Mouse (Mus musculus): ENCODE data around the gene Sptlc2. TPM values are rescaled to one million over a fixed set of nuclear protein-coding genes. Genes with fewer than 3 reads are reported as not detected.

Gene Sptlc2
- total RNA-seq (2021) = 10 to 100 TPM; 16.8 to 20.2 TPM
- long read RNA-seq, experiment 1, full-length matches to known transcripts = 5 of 9 reads
- long read RNA-seq, experiment 1, partial matches to known transcripts = 2 of 9 reads
- long read RNA-seq, experiment 1, other reads (novel, unspliced or antisense) = 2 of 9 reads
- long read RNA-seq, experiment 2, full-length matches to known transcripts = 15 of 16 reads
- long read RNA-seq, experiment 2, partial matches to known transcripts = 0 of 16 reads
- long read RNA-seq, experiment 2, other reads (novel, unspliced or antisense) = 1 of 16 reads

- peak; percentile 99 for DNase-seq
- intact Hi-C loops (cut with DNase I; ENCODE audit: low total_unique reads) = no loop called here
Observed at GRCm38 (mm10) chr12:87388122-87388774, at the start of gene Sptlc2. TSS of gene Sptlc2 (minus strand) at chr12:87388355.

DNA sequence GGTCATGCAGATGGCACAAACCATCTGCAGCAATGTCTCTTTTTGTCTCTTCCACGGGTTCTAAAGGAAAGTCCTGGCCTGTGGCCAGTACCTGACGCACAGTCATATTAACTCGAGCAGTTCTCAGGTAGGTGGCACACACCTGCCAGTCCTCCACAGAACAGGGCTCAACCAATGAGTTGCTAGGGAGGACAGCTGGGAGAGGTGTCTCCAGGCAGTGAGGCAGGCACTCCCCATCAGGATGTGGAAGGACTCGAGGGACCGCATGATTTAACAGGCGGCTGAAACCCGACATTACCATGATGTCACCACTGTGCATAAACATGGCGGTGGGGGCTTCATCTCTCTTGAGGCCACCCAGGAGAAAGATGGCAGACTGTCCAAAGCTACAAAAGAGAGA is 40.7 kb upstream of the Sptlc2 start:
- intact Hi-C loops (cut with DNase I; ENCODE audit: low total_unique reads) = no loop called here
- no peak for DNase-seq

GRCm38 (mm10) chr12:87428295-87428694 is 40.1 kb upstream of the Sptlc2 start:
- intact Hi-C loops (cut with DNase I; ENCODE audit: low total_unique reads) = no loop called here
- DNase-seq = no peak

DNA sequence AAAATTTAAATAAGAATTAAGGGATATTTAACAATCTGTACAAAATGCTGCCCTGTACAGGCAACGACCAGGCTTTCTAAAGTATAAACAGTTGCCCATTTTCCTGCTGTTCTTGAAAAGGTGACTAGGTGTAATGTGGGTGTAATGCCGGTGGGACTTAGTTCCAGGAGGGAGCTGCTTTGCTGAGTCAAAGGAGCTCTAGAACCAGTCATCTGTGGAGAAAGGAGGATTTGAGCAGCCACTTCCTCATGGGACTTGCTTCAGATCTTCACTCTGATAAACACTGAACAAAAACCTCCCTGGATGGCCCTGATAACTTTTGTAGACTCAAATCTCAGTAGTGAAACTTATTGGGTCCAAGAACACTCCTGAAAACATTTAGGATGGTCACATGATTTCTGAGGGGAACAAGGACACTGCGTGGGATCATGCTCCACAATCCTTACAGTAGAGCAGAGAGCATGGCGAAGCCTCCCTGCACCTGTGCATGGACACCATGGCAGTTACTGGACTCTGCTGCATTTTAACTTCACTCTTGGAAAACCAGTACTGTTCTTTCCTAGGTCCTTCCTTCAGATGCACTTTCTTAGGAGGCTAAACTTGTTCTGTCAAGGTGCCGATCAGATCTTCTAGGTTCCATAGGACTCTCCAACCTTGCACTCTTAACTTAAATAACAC is 38.3 kb upstream of the Sptlc2 start:
- no peak for DNase-seq
- intact Hi-C loops (cut with DNase I; ENCODE audit: low total_unique reads) = no loop called here

DNA sequence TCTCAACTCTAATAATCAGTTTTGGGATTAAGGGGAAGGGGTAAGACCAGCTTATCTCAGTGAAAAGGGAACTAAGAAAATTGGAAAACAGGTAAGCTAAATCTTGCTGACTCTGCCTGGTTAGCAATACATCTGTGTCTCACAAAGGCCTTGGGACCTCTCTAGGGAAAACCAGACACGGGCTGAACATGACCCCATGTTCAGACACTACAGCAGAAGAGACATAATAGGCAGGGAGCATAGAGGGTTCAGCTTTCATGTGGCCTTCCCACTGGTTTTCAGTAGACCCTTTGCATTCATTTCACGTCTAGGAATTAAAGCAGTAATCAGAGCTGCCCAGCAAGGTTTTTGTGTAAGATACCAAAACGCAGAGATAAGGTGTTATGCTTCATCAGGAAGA is 36.4 kb upstream of the Sptlc2 start:
- DNase-seq = no peak
- intact Hi-C loops (cut with DNase I; ENCODE audit: low total_unique reads) = no loop called here

DNA sequence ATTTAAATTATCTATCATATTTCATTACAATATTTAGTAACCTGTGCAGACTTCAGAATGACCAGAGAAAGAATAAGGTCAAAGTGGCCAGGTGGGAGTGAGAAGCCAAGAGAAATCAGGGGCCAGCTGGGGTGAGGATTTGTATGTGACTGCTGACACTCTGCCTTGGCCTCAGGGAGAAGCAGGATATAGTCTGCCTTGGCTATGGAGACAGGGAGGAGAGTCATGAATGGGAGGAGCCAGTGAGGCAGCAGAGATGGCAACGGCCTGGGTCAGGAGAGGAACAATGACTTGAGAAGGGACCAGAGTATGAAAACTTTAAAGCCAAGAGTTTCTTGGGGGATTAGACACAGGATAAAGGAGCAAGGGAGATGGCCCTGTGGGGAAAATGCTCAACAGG is 35.5 kb upstream of the Sptlc2 start:
- no peak for DNase-seq
- intact Hi-C loops (cut with DNase I; ENCODE audit: low total_unique reads) = no loop called here

- intact Hi-C loops (cut with DNase I; ENCODE audit: low total_unique reads) = no loop called here
Observed at GRCm38 (mm10) chr12:87421708-87422507, 33.8 kb upstream of the Sptlc2 start.

DNA sequence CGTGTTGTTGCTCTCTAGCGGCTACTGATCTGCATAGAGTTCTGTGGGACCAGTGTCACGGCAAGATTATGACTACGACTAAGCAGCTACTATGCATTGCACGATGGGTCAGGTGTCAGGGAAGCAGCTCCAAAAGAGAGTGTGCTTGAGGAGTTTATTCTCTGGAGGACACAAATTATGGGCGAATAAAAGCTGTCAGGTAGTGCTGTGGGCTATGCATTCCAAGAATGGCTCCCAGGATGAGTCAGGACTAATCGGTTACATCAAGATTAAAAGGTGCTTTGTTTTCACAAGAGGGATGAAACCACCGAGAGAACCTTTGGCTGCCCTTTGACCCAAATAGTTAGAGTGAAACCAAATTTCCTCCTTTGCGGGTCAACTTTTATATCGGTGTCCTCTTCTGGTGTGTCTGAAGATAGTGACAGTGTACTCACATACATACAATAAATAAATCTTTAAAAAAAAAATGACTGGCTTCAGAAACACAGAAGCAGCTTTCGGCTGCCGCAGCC is 31.9 kb upstream of the Sptlc2 start:
- no peak for DNase-seq
- intact Hi-C loops (cut with DNase I; ENCODE audit: low total_unique reads) = no loop called here

More at GRCm38 (mm10) chr12:87421708-87422507, 33.8 kb upstream of the Sptlc2 start:
- DNase-seq = no peak

DNA sequence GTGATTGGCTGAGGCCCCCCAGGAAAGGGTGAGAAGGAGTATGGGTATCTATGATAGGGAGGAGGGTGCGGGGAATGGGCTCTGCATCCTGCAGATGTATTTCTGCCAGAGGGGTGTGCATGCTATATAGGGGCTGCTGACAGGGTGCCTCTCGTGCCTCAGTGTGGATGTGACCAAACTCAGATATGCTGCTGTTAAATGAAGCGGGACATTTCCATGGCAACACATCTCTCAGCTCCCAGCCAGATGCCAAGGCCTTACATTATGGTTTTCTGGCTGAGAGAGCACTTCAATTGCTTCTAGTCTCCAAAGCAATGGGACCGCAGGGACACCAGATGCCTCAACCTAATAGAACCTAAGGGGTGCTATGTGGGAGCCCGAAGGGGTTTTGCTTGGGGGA is 30.8 kb upstream of the Sptlc2 start:
- DNase-seq = no peak
- intact Hi-C loops (cut with DNase I; ENCODE audit: low total_unique reads) = no loop called here

DNA sequence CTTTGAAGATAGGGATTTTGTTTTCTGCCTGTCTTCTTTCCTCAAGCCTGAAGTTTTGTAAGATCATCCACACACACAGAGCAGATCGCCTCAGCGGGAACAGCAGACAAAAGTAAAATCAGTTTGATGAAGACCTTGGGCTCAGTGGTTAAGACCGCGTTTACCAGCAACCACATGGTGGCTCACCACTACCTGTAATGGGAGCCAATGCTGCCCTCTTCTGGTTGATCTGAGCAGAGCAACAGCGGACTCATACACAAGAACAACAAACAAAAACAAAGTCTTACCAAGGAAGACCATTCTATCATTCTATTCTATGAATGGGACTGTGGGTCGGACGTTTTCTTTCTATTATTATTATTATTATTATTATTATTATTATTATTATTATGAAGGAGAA is 28.5 kb upstream of the Sptlc2 start:
- intact Hi-C loops (cut with DNase I; ENCODE audit: low total_unique reads) = no loop called here
- peak; percentile 42 for DNase-seq

DNA sequence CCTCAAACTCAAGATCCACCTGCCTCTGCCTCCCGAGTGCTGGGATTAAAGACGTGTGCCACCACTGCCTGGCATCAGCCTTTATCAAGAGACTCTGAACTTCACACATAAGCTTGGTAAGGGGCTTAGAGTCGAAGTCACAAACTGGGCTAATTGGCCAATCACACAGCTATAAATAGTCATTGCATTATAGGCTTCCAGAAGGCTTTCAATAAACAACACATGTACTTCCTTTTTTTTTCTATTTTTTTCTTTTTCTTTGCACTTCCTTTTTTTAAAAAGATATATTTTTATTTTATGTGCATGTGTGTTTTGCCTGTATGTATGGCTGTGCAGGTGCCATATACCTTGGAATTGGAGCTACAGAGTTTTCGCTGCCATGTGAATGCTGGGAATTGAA is 27.2 kb upstream of the Sptlc2 start:
- no peak for DNase-seq
- intact Hi-C loops (cut with DNase I; ENCODE audit: low total_unique reads) = no loop called here

GRCm38 (mm10) chr12:87413179-87413790 is 25.1 kb upstream of the Sptlc2 start:
- DNase-seq = peak; percentile 49
- intact Hi-C loops (cut with DNase I; ENCODE audit: low total_unique reads) = no loop called here

DNA sequence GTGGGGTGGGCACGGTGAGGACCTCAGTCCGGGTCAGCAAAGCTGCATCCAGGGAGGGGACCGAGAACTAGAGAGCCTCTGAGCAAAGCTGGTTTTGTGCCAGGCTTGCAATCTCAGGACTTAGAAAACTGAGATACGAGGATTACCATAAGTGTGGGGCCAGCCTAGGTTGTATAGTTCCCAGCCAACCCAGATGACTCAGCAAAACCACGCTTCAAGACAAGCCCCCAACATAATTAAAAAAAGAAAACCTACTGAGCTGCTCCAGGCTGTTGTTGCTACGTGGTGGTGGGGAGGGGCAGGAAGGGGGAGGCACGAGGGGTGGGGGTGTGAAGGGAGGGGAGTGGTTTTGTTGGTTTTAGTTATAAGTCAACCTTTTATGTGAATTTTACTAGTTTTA is 22.8 kb upstream of the Sptlc2 start:
- intact Hi-C loops (cut with DNase I; ENCODE audit: low total_unique reads) = no loop called here
- DNase-seq = no peak

DNA sequence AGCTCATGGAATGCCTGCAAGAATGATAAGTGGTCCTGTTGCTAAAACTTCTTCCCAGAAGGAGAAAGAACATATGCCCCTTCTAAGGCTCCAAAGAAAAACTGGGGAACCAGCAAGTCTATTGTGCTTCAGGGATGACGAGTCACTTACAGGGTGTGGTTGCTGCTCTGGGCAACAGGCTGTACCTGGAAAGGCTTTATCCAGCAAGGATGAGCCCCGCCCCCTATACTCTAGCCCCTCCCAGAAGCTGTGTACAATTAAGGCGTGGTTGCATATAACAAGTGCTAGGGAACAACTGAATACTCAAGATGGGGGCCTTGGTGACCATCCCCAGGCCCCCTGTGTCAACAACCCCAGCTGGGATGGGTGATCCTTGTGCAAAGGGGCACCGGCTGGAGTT is 21.0 kb upstream of the Sptlc2 start:
- no peak for DNase-seq
- intact Hi-C loops (cut with DNase I; ENCODE audit: low total_unique reads) = no loop called here

DNA sequence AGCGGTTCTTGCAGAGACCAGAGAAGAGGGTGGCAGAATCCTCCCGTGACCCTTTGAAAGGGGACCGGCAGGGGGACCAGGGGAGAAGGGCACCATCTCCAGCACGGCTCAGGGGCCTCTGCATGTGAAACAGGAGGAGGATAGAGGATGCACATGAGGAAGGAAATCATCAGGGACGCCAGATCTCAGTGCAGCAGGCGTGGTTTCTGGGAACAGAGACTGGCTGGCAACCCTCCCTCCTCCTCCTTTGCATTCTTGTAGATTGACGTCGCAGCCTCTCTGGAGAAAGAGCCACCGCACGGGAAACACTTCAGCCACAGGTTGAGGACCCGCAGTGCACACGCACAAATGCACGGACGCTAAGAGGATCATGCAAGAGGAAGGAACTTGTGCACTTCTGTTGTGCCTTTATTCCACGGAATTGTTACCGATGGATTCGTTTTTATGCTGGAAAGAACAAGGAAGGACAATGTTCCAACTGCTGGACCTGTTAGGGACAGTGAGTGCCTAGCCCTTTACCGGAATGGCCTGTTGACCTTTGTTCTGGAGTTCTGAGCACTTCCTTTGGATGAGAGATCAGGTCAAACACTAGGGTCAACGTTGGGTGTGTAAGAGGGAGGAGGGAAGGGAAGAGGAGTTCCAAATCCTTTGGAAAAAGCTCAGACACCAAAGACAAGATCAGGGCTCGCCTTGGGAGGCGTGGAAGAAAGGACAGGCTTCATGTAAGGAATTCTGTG is 19.9 kb upstream of the Sptlc2 start:
- peak; percentile 39 for DNase-seq
- intact Hi-C loops (cut with DNase I; ENCODE audit: low total_unique reads) = no loop called here

DNA sequence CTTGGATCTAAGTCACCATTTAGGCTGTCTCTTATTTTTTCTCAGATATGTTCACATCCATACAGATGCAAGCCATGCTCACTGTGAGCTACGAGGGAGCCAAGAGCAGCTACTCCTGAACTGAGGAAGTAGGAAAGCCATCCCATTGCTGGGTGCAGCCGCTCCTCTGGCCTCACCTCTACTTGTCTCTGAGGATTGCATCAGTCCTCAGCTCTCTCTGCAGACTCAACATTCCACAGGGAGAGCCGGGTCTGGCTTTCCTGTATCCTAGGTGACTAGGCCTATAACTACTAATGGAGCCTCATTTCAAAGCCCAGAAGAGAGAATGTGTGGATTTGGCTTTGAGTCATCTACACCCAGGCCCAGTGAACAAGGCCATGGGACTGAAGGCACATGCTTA is 17.6 kb upstream of the Sptlc2 start:
- no peak for DNase-seq
- intact Hi-C loops (cut with DNase I; ENCODE audit: low total_unique reads) = no loop called here

DNA sequence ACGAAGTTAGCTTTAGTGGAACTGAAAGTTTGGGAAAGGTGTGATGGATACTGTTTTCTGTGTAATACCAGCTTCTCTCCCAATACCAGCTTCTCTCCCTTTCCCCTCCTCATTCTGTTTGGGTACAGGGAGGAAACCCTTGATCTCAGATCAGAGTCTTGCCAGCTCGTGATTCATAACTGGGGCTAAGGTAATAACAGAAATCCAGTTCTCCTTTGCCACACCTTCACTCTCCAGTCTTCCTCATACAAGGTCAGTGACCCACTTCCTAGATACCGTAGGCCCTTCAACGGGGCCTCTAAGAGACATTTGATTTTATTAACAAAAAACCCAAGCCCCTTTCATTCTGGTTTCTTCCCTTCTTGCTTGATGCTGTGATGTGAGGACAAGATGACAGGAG is 17.0 kb upstream of the Sptlc2 start:
- DNase-seq = no peak
- intact Hi-C loops (cut with DNase I; ENCODE audit: low total_unique reads) = no loop called here

DNA sequence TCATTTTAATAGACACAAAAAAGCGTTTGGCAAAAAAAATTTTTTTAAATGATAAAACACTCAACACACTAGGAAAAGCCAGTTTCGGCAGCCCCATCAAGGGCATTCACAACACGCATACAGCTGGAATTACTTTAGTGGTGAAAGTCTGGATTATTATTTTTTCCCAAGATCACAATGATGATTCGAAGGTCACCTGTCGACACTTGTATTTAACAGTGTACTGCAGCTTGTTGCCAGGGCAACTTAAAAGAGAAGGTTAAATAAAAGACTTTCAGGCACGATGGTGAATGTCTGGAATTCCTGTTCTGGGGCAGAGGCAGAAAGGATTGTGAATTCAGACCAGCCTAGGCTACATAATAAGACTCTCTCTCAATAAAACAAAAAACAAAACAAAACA is 13.7 kb upstream of the Sptlc2 start:
- intact Hi-C loops (cut with DNase I; ENCODE audit: low total_unique reads) = no loop called here
- no peak for DNase-seq

All from gastrocnemius, postnatal 14 days (tissue).